Mouse (Mus musculus): ENCODE measurements around the gene Lsm12.

Gene Lsm12

GRCm38 (mm10) chr11:102184646-102185495, at the start of gene Lsm12:
Gene Lsm12 (minus strand): TSS chr11:102185296.
- DNase-seq: peak; percentile 100

- DNase-seq: peak; percentile 98
These were observed 45.1 kb upstream of the Lsm12 start, which contains the start of gene Hdac5 for GRCm38 (mm10) chr11:102230006-102230741. Gene Hdac5 (minus strand): TSS chr11:102230166.

DNA sequence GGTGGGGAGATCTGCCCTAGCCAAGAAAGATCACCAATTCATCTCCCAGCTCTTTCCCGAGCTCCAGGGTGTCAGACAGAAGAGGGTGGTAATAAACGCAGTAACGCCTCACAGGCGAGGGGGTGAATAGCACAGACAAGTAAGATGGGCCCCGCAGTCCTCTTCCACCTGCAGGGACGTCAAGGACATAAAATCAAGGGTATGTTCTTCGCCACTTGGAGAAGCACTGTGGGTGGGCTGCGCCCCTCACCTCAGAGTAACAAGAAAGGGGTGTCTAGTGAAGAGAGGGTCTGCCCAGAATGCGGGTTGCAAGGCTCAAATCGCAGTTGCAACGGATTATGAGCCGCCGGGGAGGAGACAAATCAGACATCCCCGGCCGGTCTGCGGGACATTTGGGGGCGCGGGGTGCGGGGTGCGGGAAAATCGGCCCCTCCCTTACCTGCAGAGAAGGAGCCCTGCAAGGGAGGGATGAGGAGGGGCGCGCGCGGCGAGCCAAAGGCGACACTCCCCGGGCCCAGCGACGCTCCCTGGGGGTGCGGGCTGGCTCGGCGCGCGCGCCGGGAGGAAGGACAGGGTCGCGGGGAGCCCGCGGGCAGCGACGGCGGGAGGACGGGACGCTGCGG, 44.3 kb upstream of the Lsm12 start:
- DNase-seq: peak; percentile 38

- no peak for DNase-seq
These were observed 43.7 kb upstream of the Lsm12 start for GRCm38 (mm10) chr11:102228646-102229268.

GRCm38 (mm10) chr11:102228191-102228545, 43.1 kb upstream of the Lsm12 start:
- DNase-seq: no peak

DNA sequence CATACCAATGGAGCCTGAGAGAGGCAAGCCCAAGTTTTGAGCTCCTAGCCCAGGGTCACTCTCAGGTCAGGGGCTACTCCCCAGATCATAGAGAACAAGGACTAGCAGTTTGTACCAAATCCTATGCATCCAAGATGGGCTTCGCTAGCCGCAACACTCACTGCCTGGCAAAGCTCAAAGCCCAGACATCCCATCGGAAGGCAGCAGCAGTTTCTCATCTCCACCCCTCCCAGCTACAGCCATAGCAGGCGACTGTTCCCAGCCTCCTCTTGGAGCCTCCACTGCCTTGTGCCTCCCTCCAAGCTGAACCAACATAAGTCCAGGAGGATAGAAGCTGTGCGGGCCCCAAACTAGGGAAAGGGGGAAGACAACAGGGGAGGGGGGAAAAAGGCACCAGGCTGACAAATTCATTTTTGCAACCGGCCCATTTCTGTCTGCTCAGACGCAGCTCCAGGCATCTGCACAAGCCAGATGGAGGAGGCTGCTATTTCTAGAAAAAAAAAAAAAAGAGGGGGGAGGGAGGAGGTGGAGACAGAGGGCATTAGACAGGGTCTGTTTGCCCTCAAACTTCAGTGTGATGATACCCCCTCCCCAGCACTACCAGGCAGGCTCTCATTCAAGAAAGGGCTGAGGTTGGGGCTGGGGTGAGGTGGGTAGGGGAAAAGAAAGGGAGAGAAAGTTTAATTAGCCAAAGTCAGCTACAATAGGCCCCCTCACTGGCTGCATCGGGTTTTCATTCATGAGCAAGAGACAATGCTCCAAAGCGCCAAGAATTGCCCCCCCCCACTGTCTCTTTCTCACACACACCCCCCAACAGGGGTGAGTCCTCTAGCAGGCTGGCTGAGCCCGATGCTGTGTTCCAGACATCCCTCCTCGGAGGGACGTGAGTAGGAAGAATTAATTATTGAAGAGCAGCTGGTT, 42.4 kb upstream of the Lsm12 start:
- DNase-seq: no peak

- no peak for DNase-seq
These were observed 41.2 kb upstream of the Lsm12 start for GRCm38 (mm10) chr11:102226067-102226978.

DNA sequence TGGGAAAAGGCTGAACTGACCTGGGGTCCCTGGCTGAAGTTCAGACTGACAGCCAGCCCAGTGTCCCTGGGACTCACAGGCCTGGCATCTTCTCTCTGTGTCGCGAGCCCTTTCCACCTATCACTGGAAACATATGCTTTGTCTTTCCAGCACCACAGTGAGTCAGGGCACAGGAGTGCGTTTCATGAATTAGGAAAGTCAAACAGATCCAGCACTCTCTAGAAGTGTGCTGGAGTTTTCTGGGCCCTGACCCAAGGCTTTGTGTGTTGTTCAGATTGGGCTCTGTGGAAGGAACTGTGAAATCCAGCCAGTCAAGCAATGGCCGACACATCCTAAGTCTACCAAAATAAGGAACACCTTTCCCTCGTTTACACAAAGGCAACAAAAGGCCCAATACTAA, 40.1 kb upstream of the Lsm12 start:
- DNase-seq: no peak

DNA sequence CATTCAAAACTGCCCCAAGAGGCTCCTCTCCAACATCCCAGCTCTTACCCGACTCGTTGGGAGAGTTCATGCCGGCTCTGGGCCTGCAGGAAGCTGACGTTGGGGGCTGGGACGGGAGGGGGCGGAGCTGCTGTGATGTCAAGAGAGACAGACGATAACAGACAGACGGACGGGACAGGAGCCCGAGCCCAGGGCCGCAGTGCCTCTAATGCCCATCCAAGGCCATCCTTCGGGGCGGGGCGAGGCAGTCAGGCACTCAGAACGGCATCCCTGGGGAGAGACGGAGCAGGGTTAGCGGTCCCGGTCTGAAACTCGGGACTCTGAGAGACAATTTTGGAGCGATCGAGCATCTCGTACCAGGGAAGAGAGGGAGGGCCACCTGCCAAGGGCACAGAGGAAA, 39.6 kb upstream of the Lsm12 start:
- no peak for DNase-seq

- peak; percentile 89 for DNase-seq
These were observed 38.1 kb upstream of the Lsm12 start for GRCm38 (mm10) chr11:102223166-102223565.

DNA sequence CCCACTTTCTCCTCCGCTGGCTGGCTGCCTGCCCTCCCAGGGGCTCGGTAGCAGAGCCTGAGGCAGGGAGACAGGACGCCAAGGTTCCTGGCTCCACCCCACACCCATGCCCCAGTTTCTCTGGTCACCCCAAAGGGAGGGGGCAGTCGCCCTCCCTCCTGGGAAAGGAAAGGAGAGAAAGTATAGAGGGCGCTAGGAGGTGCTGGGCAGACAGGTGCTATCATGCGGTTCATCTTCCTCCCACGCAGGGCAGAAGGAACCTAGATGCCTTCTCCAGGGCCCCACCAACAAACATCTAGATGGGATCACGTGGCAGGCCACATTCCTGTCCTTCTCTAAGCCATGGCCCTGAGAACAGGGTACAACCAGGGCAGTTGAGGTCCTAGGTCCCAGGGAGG, 36.9 kb upstream of the Lsm12 start:
- DNase-seq: peak; percentile 29

GRCm38 (mm10) chr11:102221243-102221953, 36.3 kb upstream of the Lsm12 start:
- no peak for DNase-seq

GRCm38 (mm10) chr11:102220451-102220850, 35.4 kb upstream of the Lsm12 start:
- DNase-seq: no peak

- DNase-seq: no peak
These were observed 34.9 kb upstream of the Lsm12 start for GRCm38 (mm10) chr11:102219994-102220346.

DNA sequence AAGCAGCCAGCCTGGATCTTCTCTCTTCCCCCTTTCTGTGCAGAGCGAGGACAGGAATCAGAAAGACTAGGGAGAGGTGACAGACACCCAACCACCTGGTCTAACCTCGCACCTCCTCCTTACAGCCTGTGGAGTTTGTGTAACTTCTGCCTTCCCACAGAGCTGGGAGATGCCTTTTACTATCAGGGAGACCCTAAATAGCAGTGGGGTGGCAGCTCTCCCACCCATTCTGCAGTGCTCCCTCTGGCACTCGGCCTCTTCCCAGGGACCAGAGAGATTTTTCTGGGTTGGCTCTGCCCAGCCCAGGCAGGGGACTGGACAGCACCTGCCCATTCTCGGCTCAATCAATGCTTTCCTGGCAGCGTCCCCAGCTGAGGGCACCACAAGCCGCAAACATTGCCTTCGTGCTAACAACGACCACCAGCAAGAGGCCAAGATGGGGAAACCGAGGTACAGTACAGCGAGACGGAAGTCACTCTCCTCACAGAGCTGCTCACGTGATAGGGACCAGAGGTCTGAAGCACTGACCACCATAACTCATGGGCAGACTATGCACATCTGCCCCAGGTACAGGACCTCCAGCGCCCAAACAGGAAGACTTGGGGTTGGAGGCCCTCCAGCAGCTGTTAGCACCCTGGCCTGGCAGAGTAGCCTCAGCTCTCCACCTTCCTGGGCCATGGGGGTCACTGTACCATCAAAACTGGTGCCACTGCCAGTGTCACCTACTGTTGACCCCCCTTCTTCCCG, 34.3 kb upstream of the Lsm12 start:
- DNase-seq: peak; percentile 18

DNA sequence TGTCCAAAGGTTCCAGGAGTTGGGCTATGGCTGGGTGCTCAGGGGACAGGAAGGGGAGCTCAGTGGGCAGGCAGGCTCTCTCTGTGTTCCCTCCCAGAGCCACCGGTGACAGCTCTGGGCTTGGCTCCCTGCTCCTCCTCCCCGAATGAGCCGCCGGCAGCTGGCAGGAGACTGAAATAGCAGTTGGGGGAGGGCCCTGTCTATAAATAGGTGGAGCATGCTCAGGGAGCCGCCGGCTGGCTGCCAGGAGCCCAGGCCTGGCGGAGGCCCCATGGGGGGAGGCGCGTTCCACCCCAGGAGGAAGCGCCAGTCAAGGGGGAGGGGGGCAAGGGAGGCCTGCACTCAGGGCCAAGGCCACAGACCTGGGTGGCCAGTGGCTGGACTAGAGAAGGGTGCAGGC, 33.7 kb upstream of the Lsm12 start:
- DNase-seq: peak; percentile 92

GRCm38 (mm10) chr11:102217876-102218430, 32.9 kb upstream of the Lsm12 start:
- no peak for DNase-seq

DNA sequence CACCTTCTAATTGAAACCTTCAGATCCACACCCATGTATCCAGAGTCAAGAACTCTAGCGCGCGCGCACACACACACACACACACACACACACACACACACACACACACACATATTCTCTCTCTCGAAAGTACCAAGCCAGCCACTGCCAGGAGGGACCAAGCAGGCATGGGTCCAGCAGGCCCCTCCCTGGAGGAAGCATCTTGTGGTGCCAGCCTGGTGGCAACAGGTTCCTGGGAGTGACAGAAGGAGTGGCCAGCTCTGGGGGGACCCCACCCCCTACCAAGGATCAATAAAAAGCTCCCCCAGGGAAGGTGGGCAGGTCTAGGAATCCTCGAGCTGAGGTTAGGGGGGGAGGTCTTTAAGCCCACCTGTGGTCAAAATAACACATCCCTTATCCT, 32.3 kb upstream of the Lsm12 start:
- DNase-seq: no peak

GRCm38 (mm10) chr11:102216886-102217240, 31.8 kb upstream of the Lsm12 start:
- no peak for DNase-seq
